Mouse (Mus musculus) lung, postnatal 0 days (tissue): ENCODE data around the gene Zmat5.

Experiments
- CTCF ChIP-seq: IDR thresholded peaks from 2 replicates; pipeline ENCODE4 v1.5.1; 2016; ENCODE audit warnings: antibody characterized with exemption, mild to moderate bottlenecking
- EP300 ChIP-seq: IDR thresholded peaks from 2 replicates; pipeline ENCODE4 v1.6.1; 2016; ENCODE audit warnings: antibody characterized with exemption, mild to moderate bottlenecking, control low read depth

- TF ChIP-seq CTCF (no peak), EP300 (no peak)
Measured at GRCm38 (mm10) chr11:4754867-4755266, 50.4 kb downstream of the Zmat5 start.
